Mouse (Mus musculus) lung, postnatal 0 days (tissue): ENCODE data around the gene Gpr39. TPM values are rescaled to one million over a fixed set of nuclear protein-coding genes. Genes with fewer than 3 reads are reported as not detected.

ENCODE experiments used
- ATAC-seq: fragments of 200-750 bp; cut with Nextera tagmentation; 2 replicates; pipeline ENCODE4 v1.8.0; 2017; ENCODE audit warnings: moderate library complexity
- DNase-seq: peaks from one replicate; pipeline ENCODE4 v3.0.0-alpha.2; 2016; ENCODE audit warnings: low spot score
- H3K27ac ChIP-seq: fragments of 300-500 bp; sonication (generic); 2 replicates; pipeline ENCODE4 v1.5.1; 2014; ENCODE audit warnings: antibody characterized with exemption, mild to moderate bottlenecking, low read length, mixed read lengths
- H3K27me3 ChIP-seq: fragments of 300-500 bp; sonication (generic); replicated peaks from 2 replicates; pipeline ENCODE4 v1.6.1; 2014; ENCODE audit warnings: low read length, mixed read lengths; ENCODE audit not compliant: insufficient read depth
- H3K36me3 ChIP-seq: fragments of 300-500 bp; sonication (generic); 2 replicates; pipeline ENCODE4 v1.6.1; 2014; ENCODE audit warnings: low read length, mixed read lengths; ENCODE audit not compliant: insufficient read depth
- H3K4me1 ChIP-seq: fragments of 300-500 bp; sonication (generic); 2 replicates; pipeline ENCODE4 v1.6.1; 2014; ENCODE audit warnings: antibody characterized with exemption, low read depth, low read length, mixed read lengths; ENCODE audit not compliant: insufficient read depth
- H3K4me2 ChIP-seq: fragments of 300-500 bp; sonication (generic); replicated peaks from 2 replicates; pipeline ENCODE4 v1.6.1; 2014; ENCODE audit warnings: low read depth, mild to moderate bottlenecking, low read length, moderate library complexity, mixed read lengths
- H3K4me3 ChIP-seq: fragments of 300-500 bp; sonication (generic); 2 replicates; pipeline ENCODE4 v1.5.1; 2014; ENCODE audit warnings: low read depth, low read length
- H3K9ac ChIP-seq: fragments of 300-500 bp; sonication (generic); replicated peaks from 2 replicates; pipeline ENCODE4 v1.6.1; 2014; ENCODE audit warnings: low read depth, mild to moderate bottlenecking
- H3K9me3 ChIP-seq: fragments of 300-500 bp; sonication (generic); 2 replicates; pipeline ENCODE4 v1.6.1; 2016; ENCODE audit warnings: low read length, mixed read lengths
- CTCF ChIP-seq: IDR thresholded peaks from 2 replicates; pipeline ENCODE4 v1.5.1; 2016; ENCODE audit warnings: antibody characterized with exemption, mild to moderate bottlenecking
- EP300 ChIP-seq: IDR thresholded peaks from 2 replicates; pipeline ENCODE4 v1.6.1; 2016; ENCODE audit warnings: antibody characterized with exemption, mild to moderate bottlenecking, control low read depth
- WGBS: fragments of 180-500 bp; shearing (Covaris S2); extraction: QIAGEN DNeasy Blood & Tissue Kit; methylation state at CpG from one replicate; pipeline ENCODE4 v1.1.7; 2014; 5-methylcytosine and 5-hydroxymethylcytosine counted together
- polyA plus RNA-seq: library from polyadenylated mRNA; unstranded; fragments of >200 nt; fragmentation: Nextera tagmentation; extraction: Ambion mirVana; gene quantifications from 2 replicates; pipeline ENCODE4 v1.2.1, GENCODE M21; 2015

Gene Gpr39
- polyA plus RNA-seq, 1 experiment from 2014 or later: 3.7 TPM

GRCm38 (mm10) chr1:125665127-125665637 is 11.6 kb upstream of the Gpr39 start:
- no peak for TF ChIP-seq EP300
- no peak for TF ChIP-seq CTCF
- Histone ChIP-seq H3K27ac (no peak overlapping the region), H3K4me1 (no peaks in the 10 kb centered on the region), H3K27me3 (no peaks in the 10 kb centered on the region), H3K4me2 (no peak overlapping the region), H3K4me3 (no peak overlapping the region), H3K9me3 (no peaks in the 10 kb centered on the region), H3K9ac (no peak overlapping the region), H3K36me3 (no peaks in the 10 kb centered on the region)
- DNase-seq (no peak), ATAC-seq (no peak)
- 64% methylated on average over 5 of the region's 5 CpGs for whole genome bisulfite sequencing

GRCm38 (mm10) chr1:125669035-125669434 is 7.8 kb upstream of the Gpr39 start:
- no peak overlapping the region for H3K27ac ChIP-seq
- H3K4me1 ChIP-seq: no peaks in the 10 kb centered on the region
- H3K9me3 ChIP-seq: no peaks in the 10 kb centered on the region
- DNase-seq (no peak), ATAC-seq (no peak)
- 75% methylated on average over 5 of the region's 5 CpGs for WGBS
- H3K36me3 ChIP-seq: no peaks in the 10 kb centered on the region
- no peak overlapping the region for H3K9ac ChIP-seq
- TF ChIP-seq CTCF: peak; percentile 55
- no peak for TF ChIP-seq EP300
- no peak overlapping the region for H3K4me3 ChIP-seq
- H3K27me3 ChIP-seq: no peaks in the 10 kb centered on the region
- no peak overlapping the region for H3K4me2 ChIP-seq

DNA sequence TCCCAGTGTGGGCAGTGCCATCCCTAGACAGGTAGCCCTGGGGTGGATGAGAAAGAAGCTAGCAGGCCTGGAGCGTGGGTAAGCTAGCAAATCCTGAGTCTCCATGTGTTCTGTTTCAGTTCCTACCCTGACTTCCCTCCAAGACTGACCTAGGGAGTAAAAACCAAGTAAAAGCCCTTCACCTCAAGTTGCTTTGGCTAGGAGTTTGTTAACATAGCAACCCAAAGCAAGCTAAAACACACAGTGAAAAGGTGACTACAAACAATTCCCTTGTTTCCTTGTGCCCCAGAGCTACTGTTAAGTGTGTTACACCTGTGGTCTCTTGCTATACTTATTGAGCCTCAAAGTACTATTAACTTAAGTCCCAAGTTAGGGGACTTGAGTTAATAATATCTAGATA is 1.6 kb upstream of the Gpr39 start:
- H3K4me3 ChIP-seq: no peak overlapping the region
- 75% methylated on average over 1 of the region's 1 CpGs for WGBS

DNA sequence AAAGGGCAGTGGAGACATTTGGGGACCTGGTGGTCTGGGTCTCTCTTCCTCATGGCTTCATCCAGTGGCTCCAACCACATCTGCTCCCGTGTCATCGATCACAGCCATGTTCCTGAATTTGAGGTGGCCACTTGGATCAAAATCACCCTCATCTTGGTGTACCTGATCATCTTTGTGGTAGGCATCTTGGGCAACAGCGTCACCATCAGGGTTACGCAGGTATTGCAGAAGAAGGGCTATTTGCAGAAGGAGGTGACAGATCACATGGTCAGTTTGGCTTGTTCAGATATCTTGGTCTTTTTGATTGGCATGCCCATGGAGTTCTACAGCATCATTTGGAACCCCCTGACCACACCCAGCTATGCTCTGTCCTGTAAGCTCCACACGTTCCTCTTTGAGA is 491 bp downstream of the Gpr39 start:
- H3K4me2 ChIP-seq: peak overlapping the region; percentile 48
- DNase-seq: peak; percentile 34
- H3K4me3 ChIP-seq: peak overlapping the region; percentile 15; the same call in 1 of the 2 replicates
- ATAC-seq: no peak
- H3K36me3 ChIP-seq: no peaks in the 10 kb centered on the region
- peak; percentile 64 for TF ChIP-seq CTCF
- TF ChIP-seq EP300: no peak
- no peak overlapping the region for H3K9ac ChIP-seq
- no peaks in the 10 kb centered on the region for H3K9me3 ChIP-seq
- H3K4me1 ChIP-seq: no peaks in the 10 kb centered on the region
- 66% methylated on average over 5 of the region's 5 CpGs for WGBS
- H3K27me3 ChIP-seq: no peaks in the 10 kb centered on the region
- peak overlapping the region; percentile 57 for H3K27ac ChIP-seq

More for the DNA sequence above, 1.6 kb upstream of the Gpr39 start:
- DNase-seq (peak; percentile 58), ATAC-seq (peak; percentile 38)
- no peak for TF ChIP-seq EP300
- no peak for TF ChIP-seq CTCF
- no peaks in the 10 kb centered on the region for H3K4me1 ChIP-seq
- H3K9ac ChIP-seq: no peak overlapping the region
- 0 out of 2 replicates have a peak overlapping the region, but pooled peaks have one; percentile 14 for H3K27ac ChIP-seq
- H3K4me2 ChIP-seq: no peak overlapping the region
- no peaks in the 10 kb centered on the region for H3K36me3 ChIP-seq
- no peaks in the 10 kb centered on the region for H3K27me3 ChIP-seq
- H3K9me3 ChIP-seq: no peaks in the 10 kb centered on the region

DNA sequence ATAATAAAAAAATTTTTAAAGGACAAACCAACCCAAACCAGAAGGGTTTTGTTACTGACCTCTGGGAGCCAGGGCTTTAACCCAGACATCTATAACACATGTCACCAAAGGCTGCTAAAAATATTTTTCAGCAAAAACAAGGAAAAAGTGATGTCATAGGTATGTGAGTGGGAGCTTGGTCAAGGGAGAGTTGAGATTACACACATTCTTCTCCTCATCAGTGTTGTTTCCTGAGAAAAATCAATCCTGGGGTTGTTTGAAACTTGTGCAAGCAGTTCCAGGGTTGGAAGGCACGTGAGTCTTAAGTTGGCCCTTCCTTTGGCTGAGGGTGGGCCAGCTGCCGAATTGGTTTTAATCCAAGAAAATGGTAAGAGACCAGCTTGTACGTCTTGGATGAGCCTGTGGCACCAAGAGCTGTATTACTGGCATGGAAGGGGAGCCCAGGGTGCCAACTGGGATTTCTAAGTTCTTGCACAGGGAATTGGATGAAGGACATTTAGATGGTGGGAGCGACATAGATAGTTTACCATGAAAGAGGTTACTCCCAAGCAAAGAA is 2.8 kb downstream of the Gpr39 start:
- ATAC-seq (peak; percentile 27; the same call in 1 of the 2 replicates), DNase-seq (peak; percentile 80)
- no peaks in the 10 kb centered on the region for H3K27me3 ChIP-seq
- TF ChIP-seq EP300 (peak; percentile 47; the same call in 1 of the 2 replicates), CTCF (no peak)
- WGBS: 49% methylated on average over 4 of the region's 4 CpGs
- no peaks in the 10 kb centered on the region for H3K9me3 ChIP-seq
- no peak overlapping the region for H3K27ac ChIP-seq
- no peak overlapping the region for H3K9ac ChIP-seq
- no peaks in the 10 kb centered on the region; the same call in 1 of the 2 replicates for H3K36me3 ChIP-seq
- no peak overlapping the region for H3K4me2 ChIP-seq
- H3K4me3 ChIP-seq: no peak overlapping the region
- H3K4me1 ChIP-seq: no peaks in the 10 kb centered on the region

DNA sequence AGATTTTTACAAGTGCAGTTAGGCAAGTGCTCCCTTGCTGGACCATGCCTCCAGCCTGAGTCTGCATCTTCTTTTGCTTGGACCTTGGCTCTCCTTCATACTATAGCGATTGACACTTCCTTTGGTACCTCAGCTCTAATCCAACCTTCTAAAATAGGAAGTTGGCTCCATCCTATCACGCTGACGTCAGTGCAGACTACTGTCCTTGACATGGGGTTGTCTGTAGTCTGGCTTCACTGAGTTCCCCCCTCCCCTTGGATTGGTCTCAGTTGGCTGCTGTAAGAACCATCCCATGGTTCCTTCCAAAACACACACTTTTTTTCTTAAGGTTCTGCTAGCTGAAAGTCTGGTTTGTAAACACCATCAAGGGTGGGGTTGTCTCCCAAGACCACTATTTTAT is 7.6 kb downstream of the Gpr39 start:
- no peak for TF ChIP-seq EP300
- no peak for TF ChIP-seq CTCF
- Histone ChIP-seq H3K9ac (no peak overlapping the region), H3K4me2 (no peak overlapping the region), H3K9me3 (no peaks in the 10 kb centered on the region), H3K27ac (no peak overlapping the region), H3K27me3 (no peaks in the 10 kb centered on the region), H3K36me3 (no peaks in the 10 kb centered on the region; the same call in 1 of the 2 replicates), H3K4me3 (no peak overlapping the region), H3K4me1 (no peaks in the 10 kb centered on the region)
- WGBS: 74% methylated on average over 3 of the region's 3 CpGs
- ATAC-seq (no peak), DNase-seq (no peak)

GRCm38 (mm10) chr1:125685304-125685703 is 8.5 kb downstream of the Gpr39 start:
- Histone ChIP-seq H3K27me3 (no peaks in the 10 kb centered on the region), H3K4me1 (no peaks in the 10 kb centered on the region), H3K36me3 (no peaks in the 10 kb centered on the region; the same call in 1 of the 2 replicates), H3K27ac (no peak overlapping the region), H3K4me2 (no peak overlapping the region), H3K9me3 (no peaks in the 10 kb centered on the region), H3K4me3 (no peak overlapping the region), H3K9ac (no peak overlapping the region)
- no peak for ATAC-seq
- TF ChIP-seq EP300 (no peak), CTCF (no peak)
- 84% methylated on average over 1 of the region's 1 CpGs for WGBS
- DNase-seq: no peak
